Mouse (Mus musculus): ENCODE measurements around the gene Mfsd9.

GRCm38 (mm10) chr1:40765521-40765920 is 25.0 kb downstream of the Mfsd9 start:
- TF ChIP-seq HCFC1 (IDR thresholded peaks at IDR 0.05; ENCODE audit: borderline replicate concordance, insufficient read depth, low read length), result no peak
- TF ChIP-seq MAFK (IDR thresholded peaks at IDR 0.05; ENCODE audit: insufficient read depth, low read depth, low read length), result no peak
- no peak for TF ChIP-seq ZC3H11A (IDR thresholded peaks at IDR 0.05; ENCODE audit: borderline replicate concordance, low read depth, low read length)

All from ES-E14 (cell line).